In the genomic region with DNA sequence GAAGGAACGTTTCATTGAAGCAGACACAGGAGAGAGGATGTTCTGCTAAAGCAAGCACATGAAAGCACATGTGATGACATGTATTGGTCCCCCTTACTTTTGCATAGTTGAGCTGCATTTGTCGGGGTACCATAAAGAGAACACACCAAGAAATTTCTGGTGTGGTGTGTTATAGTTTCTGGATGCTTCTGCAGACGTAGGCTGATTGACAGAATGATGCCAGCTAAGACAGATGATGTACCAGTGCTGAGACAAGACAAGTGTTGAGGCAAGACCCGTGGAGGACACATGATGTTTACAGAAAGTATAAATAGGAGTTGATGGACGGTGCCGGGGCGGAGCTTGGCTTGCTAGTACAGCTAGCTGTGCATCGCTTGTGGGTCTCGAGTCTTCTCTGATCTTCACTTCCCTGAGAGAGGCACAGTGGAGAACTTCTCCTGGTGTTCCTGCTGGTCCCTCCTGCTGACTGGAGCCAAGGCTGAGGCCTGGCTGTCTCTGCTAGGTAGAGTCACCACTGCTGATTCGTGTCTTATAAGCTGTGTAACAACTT, we compare ENCODE assay signal across 19 mouse cellular contexts. TPM values are rescaled to one million over a fixed set of nuclear protein-coding genes. Genes with fewer than 3 reads are reported as not detected.
"Had no signal": no experiment of that assay in that cellular context is flagged by ENCODE, and none has a peak within 500 bp of the region (broad histone marks: within the 10 kb centered on the region; RNA-seq: fewer than 3 reads in every experiment).

No protein-coding gene starts in this region.

- DNase-seq: lung, adult 18-20 months; lung, embryonic 14.5 days; lung, postnatal 10 days; lung, postnatal 4 days; midbrain, embryonic 14.5 days; right cerebral cortex, postnatal 14 days; spleen, adult 18-20 months; thymus, adult 18-20 months; thymus, postnatal 36 days had no signal

- H3K4me3 ChIP-seq: midbrain, embryonic 10.5 days; midbrain, embryonic 12.5 days; myocyte; neural tube, embryonic 12.5 days had no signal

- H3K4me1 ChIP-seq: midbrain, embryonic 10.5 days; midbrain, embryonic 12.5 days; neural tube, embryonic 12.5 days had no signal

- H3K9me3 ChIP-seq: midbrain, embryonic 10.5 days; midbrain, embryonic 12.5 days; neural tube, embryonic 12.5 days had no signal

- H3K27ac ChIP-seq: midbrain, embryonic 10.5 days; midbrain, embryonic 12.5 days; neural tube, embryonic 12.5 days had no signal

- H3K36me3 ChIP-seq: midbrain, embryonic 10.5 days; midbrain, embryonic 12.5 days; neural tube, embryonic 12.5 days had no signal

- H3K27me3 ChIP-seq: midbrain, embryonic 12.5 days; neural tube, embryonic 12.5 days had no signal

RNA-seq across cellular contexts. Expression of a gene that starts 25.8 kb away (rescaled TPM):
- total RNA-seq: megakaryocyte, adult 5-6 weeks; megakaryocyte-erythroid progenitor cell, adult 5-6 weeks had no signal
- polyA plus RNA-seq: liver, embryonic 16.5 days; midbrain, embryonic 10.5 days; midbrain, embryonic 12.5 days; midbrain, embryonic 14.5 days; midbrain, embryonic 16.5 days; myocyte; neural tube, embryonic 14.5 days; stomach, embryonic 14.5 days had no signal
